Mouse (Mus musculus): ENCODE measurements around the gene Tnfsf10. TPM values are rescaled to one million over a fixed set of nuclear protein-coding genes. Genes with fewer than 3 reads are reported as not detected.

The Tnfsf10 gene
- polyA plus RNA-seq, 1 experiment = 0.21 TPM

DNA sequence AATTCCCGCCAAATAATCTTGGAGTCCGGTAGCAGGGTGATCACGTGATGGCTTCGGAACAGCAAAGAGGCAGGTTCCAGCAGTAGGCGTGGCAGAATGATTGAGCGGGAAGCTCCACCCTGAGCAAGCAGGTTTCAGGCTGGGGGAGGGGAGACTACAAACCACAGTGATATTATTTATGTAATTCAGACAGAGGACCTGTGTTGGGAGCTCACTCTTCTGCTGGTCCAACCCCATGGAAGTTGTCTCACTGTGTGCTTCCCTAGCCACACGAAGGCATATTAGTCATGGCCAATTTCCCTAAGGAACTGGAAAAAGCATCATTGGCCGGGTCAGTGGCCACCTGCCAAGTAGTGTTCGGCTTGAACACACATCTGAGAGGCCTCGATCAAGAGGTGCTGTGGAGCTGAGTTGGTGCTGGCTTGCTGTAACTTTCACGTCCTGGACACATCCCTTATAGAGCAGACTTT, 36.5 kb upstream of the Tnfsf10 start:
- no peak overlapping the region for H3K4me3 ChIP-seq (ENCODE audit: control insufficient read depth, low read depth, low read length)
- H3K27ac ChIP-seq (ENCODE audit: control insufficient read depth, insufficient read depth, low read depth, low read length) = no peak overlapping the region
- no peaks in the 10 kb centered on the region for H3K27me3 ChIP-seq (ENCODE audit: control insufficient read depth, insufficient read depth, low read length)
- peaks cover 2% of the 10 kb centered on the region; the same call in 1 of the 2 replicates for H3K4me1 ChIP-seq (ENCODE audit: control insufficient read depth, insufficient read depth, low read length)
- no peak for TF ChIP-seq CTCF (IDR thresholded peaks at IDR 0.05; ENCODE audit: control insufficient read depth, insufficient read depth, insufficient replicate concordance, low read depth, low read length)
- TF ChIP-seq POLR2A (IDR thresholded peaks at IDR 0.05; ENCODE audit: control insufficient read depth, low read depth, low read length) = no peak
- H3K36me3 ChIP-seq (ENCODE audit: control insufficient read depth, insufficient read depth, low read length) = no peaks in the 10 kb centered on the region

DNA sequence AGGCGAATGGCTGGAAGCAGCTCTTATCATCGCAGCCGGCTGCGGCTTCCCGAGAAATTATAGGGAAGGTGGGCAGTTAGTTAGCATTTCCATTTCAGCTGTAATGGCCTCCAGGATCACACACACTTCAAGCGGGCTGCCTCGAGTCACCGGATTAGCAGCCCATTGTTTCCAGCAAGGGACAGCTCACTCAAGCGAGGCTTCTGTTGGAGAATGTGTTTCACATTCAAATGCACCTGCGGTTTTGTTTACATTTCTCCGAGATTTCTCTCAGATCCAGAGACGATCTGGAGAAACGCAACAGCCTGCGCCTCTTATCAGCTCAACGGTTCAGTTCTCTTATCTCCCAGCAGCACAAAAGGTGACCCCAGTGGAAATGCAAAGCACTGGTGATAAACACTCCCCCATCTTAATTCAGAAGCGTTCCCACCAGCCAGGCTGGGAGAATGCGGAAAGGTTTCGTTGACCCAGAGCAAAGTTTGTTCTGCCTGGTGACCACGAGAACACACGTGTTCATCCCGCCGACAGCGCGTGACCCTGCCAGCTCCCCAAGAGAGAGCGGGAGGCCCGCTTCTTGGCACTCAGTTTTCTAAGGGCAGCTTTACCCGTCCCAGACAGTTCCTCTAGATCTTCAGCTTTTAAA, 33.6 kb upstream of the Tnfsf10 start:
- Histone ChIP-seq H3K4me3 (ENCODE audit: control insufficient read depth, low read depth, low read length) (peak overlapping the region; percentile 8; the same call in 1 of the 2 replicates), H3K27me3 (ENCODE audit: control insufficient read depth, insufficient read depth, low read length) (no peaks in the 10 kb centered on the region), H3K27ac (ENCODE audit: control insufficient read depth, insufficient read depth, low read depth, low read length) (no peak overlapping the region), H3K4me1 (ENCODE audit: control insufficient read depth, insufficient read depth, low read length) (peaks cover 2% of the 10 kb centered on the region; the same call in 1 of the 2 replicates), H3K36me3 (ENCODE audit: control insufficient read depth, insufficient read depth, low read length) (no peaks in the 10 kb centered on the region)
- TF ChIP-seq CTCF (IDR thresholded peaks at IDR 0.05; ENCODE audit: control insufficient read depth, insufficient read depth, insufficient replicate concordance, low read depth, low read length) (no peak), POLR2A (IDR thresholded peaks at IDR 0.05; ENCODE audit: control insufficient read depth, low read depth, low read length) (no peak)

GRCm38 (mm10) chr3:27283796-27284195, 33.0 kb upstream of the Tnfsf10 start:
- peaks cover 2% of the 10 kb centered on the region; the same call in 1 of the 2 replicates for H3K4me1 ChIP-seq (ENCODE audit: control insufficient read depth, insufficient read depth, low read length)
- no peak overlapping the region for H3K4me3 ChIP-seq (ENCODE audit: control insufficient read depth, low read depth, low read length)
- no peak overlapping the region for H3K27ac ChIP-seq (ENCODE audit: control insufficient read depth, insufficient read depth, low read depth, low read length)
- no peaks in the 10 kb centered on the region for H3K36me3 ChIP-seq (ENCODE audit: control insufficient read depth, insufficient read depth, low read length)
- no peak for TF ChIP-seq POLR2A (IDR thresholded peaks at IDR 0.05; ENCODE audit: control insufficient read depth, low read depth, low read length)
- TF ChIP-seq CTCF (IDR thresholded peaks at IDR 0.05; ENCODE audit: control insufficient read depth, insufficient read depth, insufficient replicate concordance, low read depth, low read length) = no peak
- H3K27me3 ChIP-seq (ENCODE audit: control insufficient read depth, insufficient read depth, low read length) = no peaks in the 10 kb centered on the region

DNA sequence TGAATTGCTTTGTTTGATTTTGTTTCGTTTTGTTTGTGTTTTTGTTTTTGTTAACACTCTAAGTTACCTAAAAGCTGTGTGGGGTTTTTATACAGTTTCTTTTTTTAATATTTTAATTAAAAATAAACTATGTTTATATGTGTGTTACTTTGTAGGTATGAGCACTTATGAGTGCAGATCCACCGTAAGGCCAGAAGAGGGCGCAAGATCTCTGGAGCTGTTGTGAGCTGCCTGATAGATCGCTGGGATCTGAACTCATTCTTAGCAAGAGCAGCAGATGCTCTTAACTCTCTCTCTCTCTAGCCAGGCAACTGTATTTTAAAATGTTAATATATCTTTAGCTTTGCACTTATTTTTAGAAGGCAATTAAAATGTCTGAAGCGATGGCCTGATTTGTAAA, 32.6 kb upstream of the Tnfsf10 start:
- TF ChIP-seq CTCF (IDR thresholded peaks at IDR 0.05; ENCODE audit: control insufficient read depth, insufficient read depth, insufficient replicate concordance, low read depth, low read length) (peak; percentile 61; the same call in 1 of the 2 replicates), POLR2A (IDR thresholded peaks at IDR 0.05; ENCODE audit: control insufficient read depth, low read depth, low read length) (no peak)
- no peak overlapping the region for H3K27ac ChIP-seq (ENCODE audit: control insufficient read depth, insufficient read depth, low read depth, low read length)
- H3K27me3 ChIP-seq (ENCODE audit: control insufficient read depth, insufficient read depth, low read length) = no peaks in the 10 kb centered on the region
- H3K4me3 ChIP-seq (ENCODE audit: control insufficient read depth, low read depth, low read length) = no peak overlapping the region
- H3K36me3 ChIP-seq (ENCODE audit: control insufficient read depth, insufficient read depth, low read length) = no peaks in the 10 kb centered on the region
- peaks cover 2% of the 10 kb centered on the region; the same call in 1 of the 2 replicates for H3K4me1 ChIP-seq (ENCODE audit: control insufficient read depth, insufficient read depth, low read length)

DNA sequence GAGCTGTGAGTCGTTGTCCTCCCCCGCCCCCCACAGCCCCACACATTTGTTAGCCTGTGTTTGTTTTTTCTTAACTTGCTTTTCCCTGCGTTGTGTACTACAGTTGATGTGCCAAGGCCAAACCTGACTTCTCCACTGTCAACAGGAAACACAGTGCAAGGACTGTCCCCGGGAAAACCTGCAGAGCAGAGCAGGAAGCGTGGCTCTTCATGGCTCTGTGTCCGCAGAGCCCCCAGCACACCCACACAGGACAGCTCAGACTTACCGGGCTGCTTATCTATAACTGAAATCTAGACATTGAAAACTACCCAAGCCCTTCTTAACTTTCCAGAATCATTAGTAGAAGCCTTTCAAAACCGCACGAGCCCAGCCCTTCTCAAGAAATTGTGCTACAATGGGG, 31.8 kb upstream of the Tnfsf10 start:
- Histone ChIP-seq H3K27me3 (ENCODE audit: control insufficient read depth, insufficient read depth, low read length) (no peaks in the 10 kb centered on the region), H3K36me3 (ENCODE audit: control insufficient read depth, insufficient read depth, low read length) (no peaks in the 10 kb centered on the region), H3K4me3 (ENCODE audit: control insufficient read depth, low read depth, low read length) (no peak overlapping the region), H3K27ac (ENCODE audit: control insufficient read depth, insufficient read depth, low read depth, low read length) (no peak overlapping the region), H3K4me1 (ENCODE audit: control insufficient read depth, insufficient read depth, low read length) (peaks cover 2% of the 10 kb centered on the region; the same call in 1 of the 2 replicates)
- TF ChIP-seq POLR2A (IDR thresholded peaks at IDR 0.05; ENCODE audit: control insufficient read depth, low read depth, low read length) (no peak), CTCF (IDR thresholded peaks at IDR 0.05; ENCODE audit: control insufficient read depth, insufficient read depth, insufficient replicate concordance, low read depth, low read length) (no peak)

GRCm38 (mm10) chr3:27288301-27288700, 28.5 kb upstream of the Tnfsf10 start:
- TF ChIP-seq POLR2A (IDR thresholded peaks at IDR 0.05; ENCODE audit: control insufficient read depth, low read depth, low read length) = no peak
- no peak for TF ChIP-seq CTCF (IDR thresholded peaks at IDR 0.05; ENCODE audit: control insufficient read depth, insufficient read depth, insufficient replicate concordance, low read depth, low read length)

DNA sequence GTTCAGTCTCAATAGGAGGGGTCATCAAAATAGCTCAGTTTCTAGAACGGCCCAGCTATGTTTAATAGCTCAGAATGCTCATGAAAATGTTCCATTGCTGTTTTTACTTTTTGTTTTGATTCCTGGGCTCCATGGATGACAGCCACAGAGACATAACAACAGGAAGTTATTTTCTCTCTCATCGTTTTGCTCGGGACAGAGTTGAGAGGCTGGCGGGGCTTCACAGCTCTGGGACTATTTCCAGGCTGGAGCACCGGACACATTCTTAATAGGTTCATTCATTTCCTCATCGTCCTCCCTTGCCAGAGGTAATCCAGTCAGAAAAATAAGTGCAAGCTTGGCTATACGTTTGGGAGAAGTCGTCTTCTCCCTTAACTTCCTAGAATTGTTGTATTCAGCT, 27.9 kb upstream of the Tnfsf10 start:
- H3K4me1 ChIP-seq (ENCODE audit: control insufficient read depth, insufficient read depth, low read length) = no peaks in the 10 kb centered on the region
- H3K36me3 ChIP-seq (ENCODE audit: control insufficient read depth, insufficient read depth, low read length) = no peaks in the 10 kb centered on the region
- no peak overlapping the region for H3K27ac ChIP-seq (ENCODE audit: control insufficient read depth, insufficient read depth, low read depth, low read length)
- no peak for TF ChIP-seq POLR2A (IDR thresholded peaks at IDR 0.05; ENCODE audit: control insufficient read depth, low read depth, low read length)
- H3K4me3 ChIP-seq (ENCODE audit: control insufficient read depth, low read depth, low read length) = no peak overlapping the region
- H3K27me3 ChIP-seq (ENCODE audit: control insufficient read depth, insufficient read depth, low read length) = no peaks in the 10 kb centered on the region

More at GRCm38 (mm10) chr3:27288301-27288700, 28.5 kb upstream of the Tnfsf10 start:
- Histone ChIP-seq H3K4me3 (ENCODE audit: control insufficient read depth, low read depth, low read length) (no peak overlapping the region), H3K27ac (ENCODE audit: control insufficient read depth, insufficient read depth, low read depth, low read length) (no peak overlapping the region), H3K27me3 (ENCODE audit: control insufficient read depth, insufficient read depth, low read length) (no peaks in the 10 kb centered on the region), H3K36me3 (ENCODE audit: control insufficient read depth, insufficient read depth, low read length) (no peaks in the 10 kb centered on the region), H3K4me1 (ENCODE audit: control insufficient read depth, insufficient read depth, low read length) (peaks cover under 1% of the 10 kb centered on the region; the same call in 1 of the 2 replicates)

All from testis, adult 2 months (tissue).